Mouse (Mus musculus) skeletal muscle tissue, adult 2 months (tissue): Measurements from ENCODE around the gene Otulin.

Experiments used
- DNase-seq: peaks from one replicate; pipeline ENCODE4 v3.0.0-alpha.2; 2012; ENCODE audit warnings: low read depth, low spot score

Otulin gene

DNA sequence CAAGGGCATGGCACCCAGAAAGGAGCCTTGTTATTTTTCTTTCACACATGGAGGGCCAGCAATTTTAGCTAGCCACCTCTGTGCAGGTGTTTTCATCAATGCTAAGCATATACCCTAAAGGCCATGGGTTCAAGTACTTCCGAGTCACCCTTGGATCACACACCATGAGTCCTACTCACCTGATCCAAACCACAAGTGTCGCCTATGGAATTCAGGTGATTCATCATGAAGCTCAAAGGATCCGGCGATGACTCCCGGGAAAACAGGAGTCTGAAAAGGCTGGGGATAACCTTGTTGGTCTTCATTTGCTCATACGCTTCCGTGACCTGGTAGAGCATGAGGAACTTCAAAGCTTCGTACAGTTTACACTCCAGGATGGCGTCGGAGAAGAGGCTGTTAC, 27.4 kb upstream of the Otulin start:
- no peak for DNase-seq

DNA sequence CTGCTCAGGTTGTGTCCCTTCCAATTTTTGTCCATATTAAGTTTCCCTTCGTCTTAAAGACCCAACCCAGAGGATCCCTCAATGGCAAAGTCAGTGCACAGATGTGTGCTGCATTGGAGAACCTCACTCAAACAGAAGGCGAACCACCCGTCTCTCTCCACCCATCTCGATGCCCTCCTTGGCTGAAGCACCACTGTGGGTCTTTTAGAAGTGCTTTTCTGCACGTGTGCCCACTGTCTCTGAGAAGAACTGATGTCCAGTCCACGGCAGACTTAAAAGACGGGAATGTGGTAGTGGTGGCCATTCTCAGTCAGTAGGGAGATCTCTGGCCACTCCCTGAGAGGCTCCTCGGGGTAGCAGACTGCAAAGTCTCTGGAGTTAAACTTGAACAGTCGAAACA, 26.1 kb upstream of the Otulin start:
- no peak for DNase-seq

DNA sequence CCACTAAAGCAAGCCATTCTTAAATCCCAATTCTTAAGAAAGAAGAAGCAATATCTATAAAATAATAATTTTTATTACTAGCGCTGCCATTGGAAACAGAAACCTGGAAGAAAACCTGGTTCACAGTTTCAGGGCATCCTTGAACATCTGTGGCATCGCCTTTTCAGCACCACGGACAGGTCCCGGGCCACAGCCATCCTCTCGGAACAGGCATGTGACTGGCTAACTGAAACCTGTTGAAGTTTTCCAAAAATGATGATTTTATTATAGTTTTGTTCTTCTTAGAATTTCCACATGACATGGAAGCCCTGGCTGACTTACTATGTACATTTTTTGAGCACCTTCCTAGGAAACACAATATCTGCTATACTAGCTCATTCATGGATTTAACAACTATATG, 24.5 kb upstream of the Otulin start:
- no peak for DNase-seq

- no peak for DNase-seq
These were observed 17.2 kb upstream of the Otulin start for GRCm38 (mm10) chr15:27647686-27648085.

DNA sequence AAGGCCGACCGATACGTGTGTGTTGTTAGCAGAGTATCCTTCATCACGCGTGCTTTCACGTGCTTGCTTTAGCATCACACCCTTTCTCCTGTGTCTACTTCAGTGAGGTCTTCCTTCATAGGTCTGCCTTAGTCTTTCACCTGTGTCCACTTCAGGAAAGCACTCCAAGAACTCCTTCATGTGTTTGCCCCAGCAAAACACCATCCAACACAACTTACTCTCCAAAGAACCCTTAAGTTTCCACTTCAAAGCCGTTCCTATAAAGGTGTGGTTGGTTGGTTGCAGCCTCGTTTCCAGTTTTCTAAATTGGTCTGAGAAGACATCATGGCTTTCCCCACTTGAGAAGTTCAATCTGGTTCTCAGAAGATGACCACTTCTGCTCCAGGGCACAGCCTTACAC, 16.2 kb upstream of the Otulin start:
- no peak for DNase-seq

DNA sequence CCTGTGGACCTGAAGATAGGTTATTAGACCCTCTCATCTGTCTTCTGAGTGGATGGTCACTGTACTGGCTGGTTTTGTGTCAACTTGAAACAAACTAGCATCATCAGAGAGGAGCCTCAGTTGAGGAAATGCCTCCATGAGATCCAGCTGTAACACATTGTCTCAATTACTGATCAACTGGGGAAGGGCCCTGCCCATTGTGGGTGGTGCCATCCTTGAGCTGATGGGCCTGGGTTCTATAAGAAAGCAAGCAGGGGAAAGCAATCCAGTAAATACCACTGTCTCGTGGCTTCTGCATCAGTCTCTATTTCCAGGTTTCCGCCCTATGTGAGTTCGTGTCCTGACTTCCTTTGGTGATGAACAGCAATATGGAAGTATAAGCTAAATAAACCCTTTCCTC, 14.8 kb upstream of the Otulin start:
- DNase-seq: no peak

DNA sequence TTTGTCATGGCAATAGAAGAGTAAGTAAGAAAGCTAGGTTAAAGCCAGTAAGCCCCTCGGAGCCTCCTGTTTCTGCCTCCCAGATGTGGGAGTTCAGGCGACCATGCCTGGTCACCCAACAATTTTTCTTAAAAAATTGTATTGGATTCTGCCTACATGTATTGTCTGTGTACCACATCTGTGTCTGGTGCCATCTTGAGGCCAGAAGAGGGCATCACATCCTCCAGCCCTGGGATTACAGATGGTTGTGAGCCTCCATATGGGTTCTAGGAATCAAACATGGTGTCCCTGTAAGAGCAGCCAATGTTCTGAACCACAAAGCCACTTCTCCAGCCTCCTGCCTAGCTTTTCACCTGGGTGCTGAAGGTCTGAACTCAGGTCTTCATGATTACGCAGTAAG, 12.4 kb upstream of the Otulin start:
- DNase-seq: no peak

DNA sequence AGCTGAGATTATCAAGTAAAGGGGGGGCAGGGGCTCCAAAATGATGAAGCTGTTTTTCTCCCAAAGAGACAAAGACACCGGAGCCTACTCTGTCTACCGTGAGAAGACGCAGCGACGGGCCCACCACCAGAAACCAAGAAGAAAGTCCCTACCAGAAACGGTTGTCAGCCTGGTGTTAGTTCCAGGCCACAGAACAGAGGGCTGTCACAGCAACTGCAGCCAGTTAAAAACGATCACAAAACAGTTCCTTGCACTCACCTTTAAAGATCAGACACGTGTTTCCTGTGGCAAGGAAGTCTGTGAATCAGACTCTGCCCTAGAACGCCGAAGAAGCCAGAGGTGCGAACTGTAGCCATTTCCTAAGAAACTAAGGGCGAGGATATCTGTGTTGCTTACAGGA, 10.7 kb upstream of the Otulin start:
- no peak for DNase-seq

- no peak for DNase-seq
These were observed 3.7 kb upstream of the Otulin start for GRCm38 (mm10) chr15:27633941-27634900.

GRCm38 (mm10) chr15:27629800-27630600, 493 bp downstream of the Otulin start:
- no peak for DNase-seq

GRCm38 (mm10) chr15:27629046-27629445, 1.4 kb downstream of the Otulin start:
- no peak for DNase-seq

DNA sequence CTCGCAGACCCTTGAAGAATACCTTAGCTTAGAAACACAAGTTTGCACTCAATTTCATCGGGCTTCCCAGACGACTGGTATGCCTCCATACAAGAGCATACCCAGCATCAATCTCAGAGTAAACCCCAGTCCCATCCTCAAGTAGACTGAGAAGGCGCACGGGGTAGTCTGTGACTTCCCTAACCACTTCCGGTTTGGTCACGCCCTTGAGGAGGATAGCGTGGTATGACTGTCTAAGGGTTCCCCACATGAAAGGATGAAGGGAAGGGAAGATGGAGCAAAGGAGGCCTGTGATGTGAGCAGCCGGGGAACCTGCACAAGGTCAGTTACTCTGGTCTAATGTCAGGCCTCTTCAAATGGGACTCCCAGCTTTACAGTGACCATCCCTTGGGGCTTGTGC, 2.7 kb downstream of the Otulin start:
- DNase-seq: no peak

DNA sequence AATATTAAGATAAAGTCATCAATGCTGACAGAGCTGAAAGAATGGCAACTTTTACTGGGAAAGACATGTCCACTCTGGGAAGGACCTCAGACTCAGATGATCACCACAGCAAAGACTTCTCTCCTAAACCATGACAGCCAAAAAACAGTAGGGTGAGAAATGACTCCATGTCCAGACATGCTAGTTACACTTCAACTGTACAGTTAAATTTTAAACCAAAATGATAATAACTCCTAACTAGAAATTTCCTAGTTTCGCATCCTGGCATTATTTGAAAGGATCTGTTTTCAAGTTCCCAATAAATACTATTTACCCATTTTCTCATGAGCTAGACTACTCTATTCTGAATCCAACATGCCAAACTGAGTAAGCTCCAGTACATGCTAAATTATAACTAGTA, 4.2 kb downstream of the Otulin start:
- no peak for DNase-seq

DNA sequence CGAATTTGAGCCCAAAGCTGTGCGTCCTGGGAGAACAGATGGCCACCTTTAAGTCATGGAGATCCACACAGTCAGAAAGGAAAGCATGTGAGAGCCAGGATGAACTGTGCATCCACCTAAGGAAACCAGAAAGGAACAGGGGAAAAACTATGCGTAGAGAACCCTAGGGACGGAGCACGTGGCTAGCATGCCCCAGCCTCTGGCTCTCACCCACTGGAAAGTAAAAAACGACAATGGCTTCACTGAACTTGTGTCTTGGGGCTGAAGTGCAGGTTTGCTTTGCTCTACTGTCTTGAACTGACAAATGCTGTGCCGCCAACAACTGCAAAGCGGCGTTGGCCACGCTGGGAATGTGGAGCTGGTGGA, 4.6 kb downstream of the Otulin start:
- DNase-seq: no peak

DNA sequence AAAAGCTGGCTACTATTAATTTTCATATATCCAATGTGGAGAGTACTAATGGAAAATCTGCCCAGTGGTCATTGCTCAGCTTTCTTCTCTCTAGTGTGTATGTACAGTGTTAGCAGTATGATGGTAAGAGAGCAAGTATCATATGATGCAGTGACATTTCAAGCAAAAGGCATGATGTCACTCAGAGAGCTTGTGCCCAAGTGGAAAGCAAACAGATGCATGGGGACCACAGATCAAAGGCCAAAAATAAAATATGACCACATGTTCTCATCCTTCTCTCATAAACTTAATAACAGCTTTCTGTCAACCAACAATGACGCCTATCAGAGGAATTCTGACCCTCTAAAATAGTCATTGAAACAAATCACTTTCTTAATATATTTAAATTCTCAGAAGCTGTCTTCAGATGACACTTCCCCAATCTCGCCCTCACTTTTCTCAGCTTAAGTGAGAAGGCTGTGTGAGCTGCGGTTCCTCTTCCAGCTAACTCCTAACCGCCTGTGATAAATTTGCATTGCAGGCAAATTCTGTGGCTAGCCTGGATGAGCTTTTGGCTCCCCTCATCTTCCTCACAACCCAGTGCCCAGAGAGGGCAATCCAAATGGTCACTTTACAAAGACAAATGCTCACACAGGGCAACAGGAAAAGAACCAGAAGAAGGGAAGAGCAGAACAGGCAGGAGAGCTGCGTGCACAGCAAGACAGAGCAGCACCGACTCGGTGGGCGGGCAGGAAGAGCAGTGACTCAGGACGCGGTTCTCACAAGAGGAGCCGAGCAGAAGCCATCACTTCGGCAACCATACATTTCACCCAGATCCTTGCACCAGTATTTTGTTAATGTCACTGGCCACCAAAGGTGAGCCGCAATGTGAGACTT, 5.2 kb downstream of the Otulin start:
- peak; percentile 56 for DNase-seq

DNA sequence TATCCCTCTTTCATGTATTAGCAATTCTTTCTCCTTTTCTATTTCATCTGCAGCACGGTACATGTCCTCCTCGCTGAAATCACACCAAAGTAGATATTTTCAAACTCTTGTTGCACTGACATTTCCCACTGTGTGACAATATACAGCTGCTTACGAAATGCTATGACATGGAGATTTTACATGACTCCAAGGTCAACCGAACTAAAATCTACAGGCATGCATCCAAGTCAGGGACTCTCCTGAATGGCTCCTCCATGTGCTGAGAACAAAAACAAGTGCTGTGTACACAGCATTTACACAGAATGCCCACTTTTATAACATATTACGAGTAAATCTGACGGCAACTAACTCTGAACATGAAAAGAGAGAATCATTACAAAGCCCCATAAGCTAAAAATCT, 7.2 kb downstream of the Otulin start:
- DNase-seq: no peak

- no peak for DNase-seq
These were observed 9.9 kb downstream of the Otulin start for GRCm38 (mm10) chr15:27620475-27621185.

GRCm38 (mm10) chr15:27619683-27620082, 10.8 kb downstream of the Otulin start:
- no peak for DNase-seq

DNA sequence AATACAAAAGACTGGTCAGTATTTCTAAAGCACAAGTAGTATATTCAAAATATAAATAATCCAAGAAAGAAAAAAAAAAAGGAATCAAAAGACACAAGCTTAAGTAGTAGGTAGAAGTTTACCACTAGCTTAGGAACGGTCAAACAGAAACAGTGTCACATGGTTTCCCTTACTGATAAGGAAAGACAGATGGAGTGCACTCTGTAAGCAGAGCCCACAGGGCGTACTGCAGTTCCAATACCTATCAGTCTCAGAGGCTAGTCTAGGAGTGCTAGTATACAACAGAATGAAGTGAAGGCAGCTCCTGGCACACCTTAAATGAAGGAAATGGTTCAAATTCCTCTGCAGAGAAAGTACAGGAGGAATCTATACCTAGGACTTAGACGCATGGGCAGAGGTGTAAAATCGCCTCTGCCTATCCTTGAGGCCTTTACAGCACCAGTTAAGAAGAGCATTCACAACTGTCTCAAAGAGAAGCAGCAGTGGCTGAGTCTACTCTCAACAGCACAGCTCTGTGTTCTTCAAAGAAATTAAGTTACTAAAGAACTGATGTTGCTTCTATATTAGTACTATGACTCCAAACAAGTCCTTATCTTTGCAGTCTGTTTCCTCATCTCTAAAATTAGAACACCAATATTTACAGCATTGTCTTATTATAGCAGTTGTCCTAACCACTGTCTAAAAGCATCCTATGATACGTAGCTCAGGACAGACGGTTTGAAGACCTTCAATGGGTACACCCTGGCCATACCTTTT, 11.5 kb downstream of the Otulin start:
- DNase-seq: no peak

- no peak for DNase-seq
These were observed 13.3 kb downstream of the Otulin start for GRCm38 (mm10) chr15:27617227-27617626.
